Mouse (Mus musculus): ENCODE results near the gene 9130008F23Rik. TPM values are rescaled to one million over a fixed set of nuclear protein-coding genes. Genes with fewer than 3 reads are reported as not detected.

The 9130008F23Rik gene
- polyA plus RNA-seq, 1 experiment from 2014 or later, result 2.0 TPM

DNA sequence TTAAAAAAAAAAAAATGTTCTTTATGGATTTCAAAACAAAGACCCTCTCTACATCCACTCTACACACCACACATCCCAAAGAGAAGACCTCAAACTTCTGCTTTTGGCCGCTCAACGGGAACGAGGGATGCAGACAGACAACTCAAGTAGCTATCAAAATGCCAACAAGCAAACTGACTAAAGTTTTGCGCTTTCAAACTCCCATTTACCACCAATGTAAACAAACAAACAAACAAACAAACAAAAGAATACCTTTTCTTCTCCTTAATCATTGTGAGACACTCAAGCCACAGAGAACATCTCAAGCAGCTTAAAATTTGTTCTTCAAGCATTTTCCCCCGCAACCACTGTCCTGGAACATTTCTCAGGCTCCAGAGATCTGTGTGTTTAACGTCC is 833 bp downstream of the 9130008F23Rik start:
- no peak for ATAC-seq (ENCODE audit: extremely low read depth, insufficient number of reproducible peaks, low FRiP score, low TSS enrichment)
- Histone ChIP-seq H3K4me3 (peak overlapping the region; percentile 83), H3K27me3 (replicated peaks) (no peaks in the 10 kb centered on the region), H3K9ac (peak overlapping the region; percentile 90), H3K27ac (replicated peaks) (peak overlapping the region; percentile 86), H3K9me3 (no peaks in the 10 kb centered on the region), H3K4me2 (peak overlapping the region; percentile 82), H3K36me3 (peaks cover 8% of the 10 kb centered on the region; the same call in 1 of the 2 replicates), H3K4me1 (peaks cover 24% of the 10 kb centered on the region)
- 5% methylated on average over 6 of the region's 6 CpGs for WGBS

DNA sequence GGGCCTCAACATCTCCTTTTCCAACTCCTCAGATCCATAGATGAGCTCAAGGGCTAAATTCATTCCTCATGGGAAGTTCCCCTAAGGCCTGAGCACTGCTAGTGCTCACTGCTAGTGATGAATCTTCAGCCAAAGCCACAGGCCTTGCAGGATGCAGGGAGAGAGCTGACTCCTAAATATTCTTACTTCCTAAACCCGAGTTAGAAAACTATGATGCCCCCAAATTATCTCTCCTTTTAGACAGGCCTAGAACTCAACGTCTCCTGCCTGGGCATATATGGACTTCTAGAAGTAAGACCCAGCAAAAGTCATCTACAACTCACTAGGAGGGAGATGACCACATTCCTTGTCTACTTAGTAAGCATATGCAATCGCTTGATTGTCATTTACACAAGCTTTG is 2.6 kb downstream of the 9130008F23Rik start:
- peak overlapping the region; percentile 83 for H3K4me3 ChIP-seq
- H3K4me2 ChIP-seq, result peak overlapping the region; percentile 82
- 24% methylated on average over 3 of the region's 3 CpGs for WGBS
- peaks cover 24% of the 10 kb centered on the region for H3K4me1 ChIP-seq
- no peak for ATAC-seq (ENCODE audit: extremely low read depth, insufficient number of reproducible peaks, low FRiP score, low TSS enrichment)
- peaks cover 8% of the 10 kb centered on the region; the same call in 1 of the 2 replicates for H3K36me3 ChIP-seq
- no peaks in the 10 kb centered on the region for H3K27me3 ChIP-seq (replicated peaks)
- no peaks in the 10 kb centered on the region for H3K9me3 ChIP-seq
- H3K9ac ChIP-seq, result peak overlapping the region; percentile 90
- no peak overlapping the region; the same call in 1 of the 2 replicates for H3K27ac ChIP-seq (replicated peaks)

DNA sequence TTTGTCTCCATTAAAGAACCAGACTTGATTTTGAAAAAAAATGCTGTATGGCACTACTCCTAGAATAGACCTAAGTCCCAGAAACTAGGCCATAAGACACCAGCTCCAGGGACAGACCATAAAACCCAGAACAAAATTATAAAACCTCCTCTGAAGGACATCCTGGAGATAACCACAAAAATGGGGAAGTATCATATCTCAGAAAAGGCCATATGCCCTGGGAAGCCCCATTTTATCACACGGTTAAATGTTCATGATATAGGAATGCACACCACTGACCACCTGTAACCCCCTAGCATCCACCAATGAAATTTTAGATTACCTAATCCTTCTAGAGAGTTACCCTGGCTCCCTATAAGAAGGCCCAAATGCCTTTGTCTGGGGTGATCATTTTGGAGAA is 4.8 kb downstream of the 9130008F23Rik start:
- WGBS, result 91% methylated on average over 1 of the region's 1 CpGs
- Histone ChIP-seq H3K4me3 (no peak overlapping the region), H3K27ac (replicated peaks) (no peak overlapping the region), H3K9ac (no peak overlapping the region), H3K4me2 (no peak overlapping the region), H3K36me3 (peaks cover 8% of the 10 kb centered on the region; the same call in 1 of the 2 replicates), H3K27me3 (replicated peaks) (no peaks in the 10 kb centered on the region), H3K9me3 (no peaks in the 10 kb centered on the region), H3K4me1 (peaks cover 24% of the 10 kb centered on the region)
- no peak for ATAC-seq (ENCODE audit: extremely low read depth, insufficient number of reproducible peaks, low FRiP score, low TSS enrichment)

DNA sequence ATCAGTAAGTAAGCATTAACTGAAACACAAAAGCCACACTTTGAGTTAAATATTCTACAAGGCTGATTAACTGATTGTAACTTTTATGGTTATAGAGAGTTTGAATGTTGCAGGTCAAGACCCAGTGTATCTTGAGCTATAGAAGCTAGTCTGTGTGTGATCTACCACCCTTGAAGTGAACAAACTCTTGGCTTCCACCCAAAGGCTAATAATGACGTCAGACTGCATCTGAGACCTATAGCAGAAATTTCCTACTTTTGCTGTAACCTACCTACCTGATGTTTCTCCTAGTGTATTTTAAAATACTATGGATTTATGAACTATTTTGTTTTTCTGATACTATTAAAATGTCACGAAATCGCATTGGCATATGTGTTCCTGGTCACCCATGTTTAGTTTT is 5.7 kb downstream of the 9130008F23Rik start:
- Histone ChIP-seq H3K4me2 (no peak overlapping the region), H3K9ac (no peak overlapping the region), H3K36me3 (peaks cover 8% of the 10 kb centered on the region; the same call in 1 of the 2 replicates), H3K4me3 (no peak overlapping the region), H3K9me3 (no peaks in the 10 kb centered on the region), H3K27ac (replicated peaks) (no peak overlapping the region), H3K27me3 (replicated peaks) (no peaks in the 10 kb centered on the region), H3K4me1 (peaks cover 28% of the 10 kb centered on the region)
- 69% methylated on average over 3 of the region's 3 CpGs for WGBS
- no peak for ATAC-seq (ENCODE audit: extremely low read depth, insufficient number of reproducible peaks, low FRiP score, low TSS enrichment)

DNA sequence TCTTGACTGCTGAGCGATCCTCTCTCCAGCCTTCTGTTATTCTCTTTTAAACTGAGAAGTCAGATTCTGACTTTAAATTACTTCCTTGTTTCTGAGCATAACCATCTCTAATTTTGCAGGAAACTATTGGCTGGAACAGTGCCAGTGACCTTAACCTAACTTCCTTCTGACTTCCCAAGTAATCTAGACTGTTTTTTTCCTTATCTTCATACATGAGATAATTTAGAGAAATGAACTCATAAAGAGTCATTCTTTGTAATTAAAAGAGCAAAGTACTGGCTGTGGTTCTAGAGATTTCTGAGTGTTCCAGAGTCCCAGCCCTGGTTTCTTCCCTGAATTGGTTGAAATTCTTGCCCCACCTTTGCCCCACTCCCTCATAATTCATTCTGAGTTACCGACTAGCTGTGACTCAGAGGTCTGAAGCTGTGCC is 6.8 kb downstream of the 9130008F23Rik start:
- no peak for ATAC-seq (ENCODE audit: extremely low read depth, insufficient number of reproducible peaks, low FRiP score, low TSS enrichment)
- no peaks in the 10 kb centered on the region for H3K27me3 ChIP-seq (replicated peaks)
- H3K27ac ChIP-seq (replicated peaks), result no peak overlapping the region
- peaks cover 8% of the 10 kb centered on the region; the same call in 1 of the 2 replicates for H3K36me3 ChIP-seq
- no peak overlapping the region for H3K4me3 ChIP-seq
- H3K9me3 ChIP-seq, result no peaks in the 10 kb centered on the region
- WGBS, result 44% methylated on average over 2 of the region's 2 CpGs
- H3K9ac ChIP-seq, result no peak overlapping the region
- H3K4me2 ChIP-seq, result no peak overlapping the region
- peaks cover 34% of the 10 kb centered on the region for H3K4me1 ChIP-seq

DNA sequence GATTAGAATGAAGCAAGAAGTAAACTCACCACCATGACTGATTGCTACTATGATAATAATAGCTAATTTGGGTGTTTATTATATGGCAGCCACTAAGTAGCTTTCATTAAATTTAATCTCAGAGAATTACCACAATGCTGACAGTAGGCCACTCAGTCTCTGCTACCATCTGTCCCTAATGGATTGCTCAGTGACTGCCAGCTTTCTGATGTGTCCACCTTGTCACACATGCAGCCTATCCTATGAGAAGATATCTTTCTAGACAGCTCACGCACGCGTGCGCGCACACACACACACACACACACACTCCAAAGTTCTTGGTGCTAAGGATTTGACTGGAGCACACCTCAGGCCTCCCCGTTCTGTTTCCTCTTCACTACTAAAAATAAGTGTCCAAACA is 7.7 kb downstream of the 9130008F23Rik start:
- no peak for ATAC-seq (ENCODE audit: extremely low read depth, insufficient number of reproducible peaks, low FRiP score, low TSS enrichment)
- WGBS, result 90% methylated on average over 6 of the region's 6 CpGs
- no peak overlapping the region for H3K4me3 ChIP-seq
- no peak overlapping the region for H3K4me2 ChIP-seq
- H3K9ac ChIP-seq, result no peak overlapping the region
- no peaks in the 10 kb centered on the region for H3K27me3 ChIP-seq (replicated peaks)
- peaks cover 8% of the 10 kb centered on the region; the same call in 1 of the 2 replicates for H3K36me3 ChIP-seq
- H3K4me1 ChIP-seq, result peaks cover 25% of the 10 kb centered on the region
- H3K27ac ChIP-seq (replicated peaks), result no peak overlapping the region
- H3K9me3 ChIP-seq, result no peaks in the 10 kb centered on the region

DNA sequence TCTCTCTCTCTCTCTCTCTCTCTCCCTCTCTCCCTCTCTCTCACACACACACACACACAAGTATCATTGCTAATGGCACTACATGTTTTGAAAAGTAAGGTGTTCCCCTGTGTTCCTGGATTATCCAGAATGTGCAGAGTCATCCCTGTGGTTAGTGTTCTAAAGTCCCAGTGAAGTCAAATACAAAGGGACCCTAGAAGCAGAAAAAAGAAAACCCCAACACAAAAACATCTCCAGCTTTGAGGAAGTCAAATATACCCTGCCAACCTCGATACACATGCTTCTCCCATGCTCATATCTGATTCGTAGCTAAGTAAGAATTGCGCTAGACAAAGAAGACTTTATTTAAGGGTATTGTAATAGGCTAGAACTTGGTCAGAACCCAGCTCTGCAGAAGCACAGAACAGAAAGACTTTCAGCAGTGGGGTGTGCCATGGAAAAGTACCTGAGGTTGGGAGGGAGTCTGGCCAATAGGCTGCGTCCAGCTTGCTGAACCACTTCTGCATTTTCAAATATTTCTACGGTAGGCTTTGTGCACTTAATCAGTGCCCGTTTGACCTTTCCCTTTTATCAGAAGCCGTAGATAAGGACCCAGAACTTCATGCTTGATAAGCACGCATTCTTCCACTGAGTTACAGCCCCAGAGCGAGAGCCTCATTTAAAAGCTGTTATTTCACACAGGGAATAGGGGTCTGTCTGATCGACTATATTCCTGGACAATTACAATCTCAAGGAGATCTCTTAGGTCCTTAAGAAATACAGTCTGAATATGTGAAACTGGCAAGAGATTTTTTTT is 11.2 kb downstream of the 9130008F23Rik start:
- Histone ChIP-seq H3K36me3 (no peaks in the 10 kb centered on the region), H3K27me3 (replicated peaks) (no peaks in the 10 kb centered on the region), H3K9ac (peak overlapping the region; percentile 19; the same call in 1 of the 2 replicates), H3K4me3 (peak overlapping the region; percentile 26), H3K27ac (replicated peaks) (peak overlapping the region; percentile 53; the same call in 1 of the 2 replicates), H3K4me2 (peak overlapping the region; percentile 59), H3K9me3 (no peaks in the 10 kb centered on the region), H3K4me1 (peaks cover 15% of the 10 kb centered on the region)
- ATAC-seq (ENCODE audit: extremely low read depth, insufficient number of reproducible peaks, low FRiP score, low TSS enrichment), result no peak
- 13% methylated on average over 10 of the region's 10 CpGs for whole genome bisulfite sequencing

DNA sequence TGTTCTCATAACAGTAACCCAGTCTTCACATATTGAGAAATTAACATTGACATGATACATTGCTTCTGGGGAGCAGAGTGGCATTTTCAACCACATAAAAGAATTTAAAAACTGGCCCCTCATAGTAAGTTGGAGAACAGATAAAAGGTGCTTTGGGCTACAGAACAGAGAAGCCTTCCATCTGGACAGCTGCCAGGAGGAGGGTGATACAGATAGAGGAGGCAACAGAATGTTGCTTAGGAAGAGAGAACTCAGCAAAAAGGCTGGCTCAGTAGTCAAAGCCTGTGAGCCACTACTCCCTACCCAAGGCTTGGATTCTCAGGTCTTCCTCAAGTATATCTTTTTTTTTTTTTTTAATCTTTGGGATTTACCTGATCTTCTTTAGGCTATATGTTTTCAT is 25.3 kb downstream of the 9130008F23Rik start:
- no peak overlapping the region for H3K9ac ChIP-seq
- no peak for ATAC-seq (ENCODE audit: extremely low read depth, insufficient number of reproducible peaks, low FRiP score, low TSS enrichment)
- no peak overlapping the region for H3K4me3 ChIP-seq
- H3K27ac ChIP-seq (replicated peaks), result no peak overlapping the region
- H3K36me3 ChIP-seq, result no peaks in the 10 kb centered on the region
- H3K27me3 ChIP-seq (replicated peaks), result no peaks in the 10 kb centered on the region
- no peaks in the 10 kb centered on the region for H3K9me3 ChIP-seq
- no peaks in the 10 kb centered on the region for H3K4me1 ChIP-seq
- no peak overlapping the region for H3K4me2 ChIP-seq

DNA sequence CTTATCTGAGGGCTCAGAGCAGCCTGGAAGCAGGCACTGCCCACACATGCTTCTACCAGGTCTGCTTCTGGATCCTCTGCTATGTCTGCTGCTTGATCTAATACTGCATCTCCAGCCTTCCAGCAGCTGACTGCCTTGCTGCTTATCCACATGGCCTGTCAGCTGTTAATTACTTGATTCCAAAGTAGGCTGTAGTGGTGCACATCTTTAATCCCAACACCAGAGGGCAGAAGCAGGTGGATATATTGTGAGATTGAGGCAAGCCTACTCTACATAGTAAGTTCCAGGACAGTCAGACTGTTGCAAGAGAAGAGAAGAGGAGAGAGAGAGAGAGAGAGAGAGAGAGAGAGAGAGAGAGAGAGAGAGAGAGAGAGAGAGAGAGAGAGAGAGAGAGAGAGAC is 43.1 kb downstream of the 9130008F23Rik start:
- Histone ChIP-seq H3K4me1 (no peaks in the 10 kb centered on the region), H3K36me3 (no peaks in the 10 kb centered on the region), H3K4me3 (no peak overlapping the region), H3K4me2 (no peak overlapping the region), H3K9me3 (no peaks in the 10 kb centered on the region), H3K9ac (no peak overlapping the region), H3K27ac (replicated peaks) (no peak overlapping the region), H3K27me3 (replicated peaks) (no peaks in the 10 kb centered on the region)
- no peak for ATAC-seq (ENCODE audit: extremely low read depth, insufficient number of reproducible peaks, low FRiP score, low TSS enrichment)

DNA sequence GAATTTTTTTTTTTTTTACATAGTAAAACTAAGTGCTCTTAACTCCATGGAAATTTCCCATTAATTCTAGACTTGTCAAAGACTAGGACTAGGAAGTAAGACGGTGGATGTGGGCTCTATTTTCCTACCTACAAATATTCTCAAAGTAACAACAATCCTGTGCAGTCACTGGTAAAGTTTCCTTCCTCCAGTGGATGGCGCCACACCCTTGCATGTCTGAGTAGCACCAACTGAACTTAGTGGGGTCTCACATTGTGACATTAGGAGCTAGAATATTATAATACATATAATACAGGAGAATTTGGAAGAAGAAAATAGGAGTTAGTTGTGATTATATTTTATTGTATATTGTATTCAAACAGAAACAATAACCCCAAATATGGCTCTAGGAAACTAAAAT is 48.5 kb downstream of the 9130008F23Rik start:
- Histone ChIP-seq H3K36me3 (no peaks in the 10 kb centered on the region), H3K27ac (replicated peaks) (no peak overlapping the region), H3K4me3 (no peak overlapping the region), H3K27me3 (replicated peaks) (no peaks in the 10 kb centered on the region), H3K9me3 (no peaks in the 10 kb centered on the region), H3K9ac (no peak overlapping the region), H3K4me2 (no peak overlapping the region), H3K4me1 (no peaks in the 10 kb centered on the region)
- ATAC-seq (ENCODE audit: extremely low read depth, insufficient number of reproducible peaks, low FRiP score, low TSS enrichment), result no peak
- WGBS, result 44% methylated on average over 2 of the region's 2 CpGs

Data from heart, embryonic 13.5 days (tissue).